Mouse (Mus musculus) thymus, postnatal 10 days (tissue): ENCODE data around the gene Ppp1r26.

Source experiments
- DNase-seq, 2 experiments: peaks; one replicate each; pipeline ENCODE4 v3.0.0; 2021; ENCODE audit warnings: low spot score in 2 of 2

The Ppp1r26 gene

DNA sequence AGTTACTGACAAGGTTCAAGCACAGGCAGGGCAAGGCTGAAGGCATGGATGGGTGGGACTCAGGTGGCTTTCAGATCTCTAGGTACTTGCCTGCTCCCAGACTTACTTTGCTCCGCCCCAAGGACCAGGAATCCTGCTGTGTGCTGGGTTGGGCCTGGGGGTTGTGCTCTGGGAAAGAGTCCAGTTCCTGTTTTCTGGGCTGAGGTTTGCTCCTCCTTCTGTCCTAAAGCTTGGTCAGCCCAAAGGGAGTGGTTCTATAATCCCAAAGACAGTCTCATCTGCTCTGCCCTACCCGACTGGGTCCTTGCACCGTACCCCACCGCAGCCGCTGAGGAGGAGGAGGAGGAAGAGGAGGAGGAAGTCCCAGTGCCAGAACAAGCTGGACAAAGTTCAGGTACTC, 50.1 kb downstream of the Ppp1r26 start, which contains the start of gene Gbgt1:
TSS of gene Gbgt1 (plus strand) at position 221 of the 400 bp plus-strand sequence.
- DNase-seq, result no peak

DNA sequence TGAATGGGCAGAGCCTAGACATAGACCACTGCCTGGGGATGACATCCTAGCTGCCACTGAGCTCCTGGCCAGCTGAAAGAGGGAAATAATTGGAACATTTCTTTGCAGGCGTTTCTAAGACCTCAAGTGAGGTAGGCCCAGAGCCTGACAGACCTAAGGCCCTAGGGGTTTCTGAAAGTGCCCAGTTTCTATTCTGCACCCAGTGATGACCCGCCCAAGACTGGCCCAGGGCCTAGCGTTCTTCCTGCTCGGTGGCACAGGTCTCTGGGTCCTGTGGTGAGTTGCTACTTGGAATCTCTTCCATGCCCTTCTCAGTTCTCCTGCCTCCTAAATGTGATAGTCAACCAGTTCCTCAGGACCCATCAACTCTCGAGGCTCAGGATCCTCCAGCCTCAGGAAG, 51.0 kb downstream of the Ppp1r26 start:
- no peak for DNase-seq

GRCm38 (mm10) chr2:28498431-28498830, 51.8 kb downstream of the Ppp1r26 start:
- no peak for DNase-seq

GRCm38 (mm10) chr2:28502987-28503386, 56.4 kb downstream of the Ppp1r26 start:
- DNase-seq, result no peak

DNA sequence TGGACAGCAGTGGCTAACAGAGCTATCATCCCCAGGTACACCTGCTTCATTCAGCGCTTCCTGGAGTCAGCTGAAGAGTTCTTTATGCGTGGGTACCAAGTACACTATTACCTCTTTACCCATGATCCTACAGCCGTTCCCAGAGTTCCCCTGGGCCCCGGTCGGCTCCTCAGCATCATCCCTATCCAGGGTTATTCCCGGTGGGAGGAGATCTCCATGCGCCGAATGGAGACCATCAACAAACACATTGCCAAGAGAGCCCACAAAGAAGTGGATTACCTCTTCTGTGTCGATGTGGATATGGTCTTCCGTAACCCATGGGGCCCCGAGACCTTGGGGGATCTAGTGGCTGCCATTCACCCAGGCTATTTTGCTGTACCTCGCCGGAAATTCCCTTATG, 58.1 kb downstream of the Ppp1r26 start:
- no peak for DNase-seq
